Mouse (Mus musculus): ENCODE results near the gene Usp37. TPM values are rescaled to one million over a fixed set of nuclear protein-coding genes. Genes with fewer than 3 reads are reported as not detected.

Usp37 gene
- total RNA-seq, 2 experiments from 2014 or later, result 27.9 to 30.7 TPM

DNA sequence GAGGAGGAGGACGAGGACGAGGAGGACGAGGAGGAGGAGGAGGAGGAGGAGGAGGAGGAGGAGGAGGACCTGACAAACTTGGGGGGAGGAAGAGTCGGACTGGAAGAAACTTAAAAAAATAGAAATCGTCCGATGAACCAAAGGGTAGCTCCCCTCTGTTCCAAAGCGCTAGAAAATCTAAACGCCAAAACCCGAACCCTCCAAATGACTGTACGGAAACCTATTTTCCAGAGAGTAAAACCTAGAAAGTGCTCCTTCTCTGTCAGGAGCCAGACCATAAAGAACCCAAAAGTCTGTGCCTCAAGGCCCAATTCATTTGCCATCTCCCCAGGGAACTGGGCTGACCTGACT lies 157.7 kb downstream of the Usp37 start:
- Histone ChIP-seq H3K27ac (peak overlapping the region; percentile 99), H3K4me3 (peak overlapping the region; percentile 64)
- TF ChIP-seq CTCF (IDR thresholded peaks at IDR 0.05), result no peak
- DNase-seq (ENCODE audit: extremely low spot score in 1 of 2, low spot score in 2 of 2), result no peak
- intact Hi-C loops (cut with DNase I), result loop anchor here (2.0 to 5.0 kb wide), 2 partner anchors 74 to 179 kb away; no protein-coding TSS in a partner anchor

DNA sequence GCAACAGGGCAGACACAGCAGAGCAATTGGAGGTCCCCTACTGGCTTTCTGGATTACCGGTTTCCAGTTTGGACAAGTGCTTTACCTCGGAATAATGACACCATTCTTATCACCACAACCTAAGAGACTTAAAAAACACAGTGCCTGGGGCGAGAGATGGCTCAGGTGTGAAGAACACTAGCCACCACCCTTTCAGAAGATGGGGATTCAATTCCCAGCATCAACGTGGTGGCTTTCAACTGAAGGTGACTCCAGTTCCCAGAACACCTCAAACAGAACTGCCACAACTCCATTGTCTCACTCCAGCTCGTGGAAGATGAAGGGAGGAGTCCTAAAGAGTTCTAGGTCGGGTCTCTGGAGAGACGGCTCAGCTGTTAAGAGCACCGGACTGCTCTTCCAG lies 158.6 kb downstream of the Usp37 start:
- intact Hi-C loops (cut with DNase I), result loop anchor here (5.0 kb wide), 1 partner anchor 178 kb away; no protein-coding TSS in a partner anchor
- no peak for TF ChIP-seq CTCF (IDR thresholded peaks at IDR 0.05)
- DNase-seq (ENCODE audit: extremely low spot score in 1 of 2, low spot score in 2 of 2), result no peak
- Histone ChIP-seq H3K27ac (no peak overlapping the region), H3K4me3 (no peak overlapping the region)

Small RNA genes within 50 kb of the gene (microRNA-seq; reads per million reads assigned to microRNA genes)
- 0 reads per million in 2 experiments for gene Gm25035
- 3,786 to 6,565 reads per million in 2 experiments for gene Mir26b

Other genes with a start within 250 kb of the Usp37 start
- gene Tmbim1, start 238.7 kb downstream of the Usp37 start, total RNA-seq (2021), result 10 to 100 TPM; 19.4 to 22.0 TPM
- gene Catip, start 182.2 kb downstream of the Usp37 start, total RNA-seq (2021), result 1 to 10 TPM in 1 of 2 experiments, under 1 TPM in 1; 0.54 to 1.9 TPM
- gene Slc11a1, start 169.1 kb downstream of the Usp37 start, total RNA-seq (2021), result 1 to 10 TPM; 5.0 to 5.4 TPM
- gene Ctdsp1, start 152.8 kb downstream of the Usp37 start, total RNA-seq (2021), result 10 to 100 TPM; 21.6 to 25.6 TPM
- 1 to 10 TPM in 1 of 2 experiments, under 1 TPM in 1; 0.30 to 1.0 TPM for gene Vil1, start 134.9 kb downstream of the Usp37 start, total RNA-seq (2021)
- 10 to 100 TPM; 26.6 to 27.0 TPM for gene Cnot9, start 38.2 kb downstream of the Usp37 start, total RNA-seq (2021)
- 10 to 100 TPM; 16.0 to 16.7 TPM for gene Plcd4, start 1.4 kb downstream of the Usp37 start, total RNA-seq (2021)
- 10 to 100 TPM; 36.1 to 36.7 TPM for gene Zfp142, start 44.0 kb upstream of the Usp37 start, total RNA-seq (2021)
- gene Bcs1l, start 44.0 kb upstream of the Usp37 start, total RNA-seq (2021), result 10 to 100 TPM; 22.9 to 23.7 TPM
- 10 to 100 TPM; 64.1 to 71.2 TPM for gene Rnf25, start 57.1 kb upstream of the Usp37 start, total RNA-seq (2021)
- gene Stk36, start 57.2 kb upstream of the Usp37 start, total RNA-seq (2021), result 1 to 10 TPM; 6.0 to 8.7 TPM
- gene Ttll4, start 117.5 kb upstream of the Usp37 start, total RNA-seq (2021), result 10 to 100 TPM; 22.1 to 24.1 TPM
- 1 to 10 TPM; 1.7 to 4.5 TPM for gene Cyp27a1, start 169.3 kb upstream of the Usp37 start, total RNA-seq (2021)
- not detected for gene Prkag3, start 204.9 kb upstream of the Usp37 start, total RNA-seq (2021)
- 1 to 10 TPM; 2.1 to 4.7 TPM for gene Wnt6, start 227.6 kb upstream of the Usp37 start, total RNA-seq (2021)
- gene Wnt10a, start 247.2 kb upstream of the Usp37 start, total RNA-seq (2021), result 10 to 100 TPM; 15.0 to 18.2 TPM